Mouse (Mus musculus): ENCODE results near the gene Gm20605. TPM values are rescaled to one million over a fixed set of nuclear protein-coding genes. Genes with fewer than 3 reads are reported as not detected.

Gm20605 gene
- polyA plus RNA-seq, 1 experiment: 37.5 TPM

GRCm38 (mm10) chr5:137598100-137598826 is 30.7 kb upstream of the Gm20605 start:
- Histone ChIP-seq H3K27ac (ENCODE audit: insufficient read depth, low read depth, low read length) (no peak overlapping the region), H3K4me3 (ENCODE audit: insufficient read depth, low read length) (peak overlapping the region; percentile 75; the same call in 1 of the 2 replicates), H3K4me1 (ENCODE audit: control insufficient read depth, insufficient read depth, low read length) (peaks cover 20% of the 10 kb centered on the region)
- TF ChIP-seq CTCF (IDR thresholded peaks at IDR 0.05; ENCODE audit: low read depth, low read length) (no peak), POLR2A (IDR thresholded peaks at IDR 0.05; ENCODE audit: borderline replicate concordance, low read depth, low read length) (no peak)

- Histone ChIP-seq H3K4me3 (ENCODE audit: insufficient read depth, low read length) (peak overlapping the region; percentile 75), H3K4me1 (ENCODE audit: control insufficient read depth, insufficient read depth, low read length) (peaks cover 24% of the 10 kb centered on the region), H3K27ac (ENCODE audit: insufficient read depth, low read depth, low read length) (peak overlapping the region; percentile 32)
- TF ChIP-seq CTCF (IDR thresholded peaks at IDR 0.05; ENCODE audit: low read depth, low read length) (no peak), POLR2A (IDR thresholded peaks at IDR 0.05; ENCODE audit: borderline replicate concordance, low read depth, low read length) (no peak)
Measured at GRCm38 (mm10) chr5:137599600-137599999, 29.4 kb upstream of the Gm20605 start.

GRCm38 (mm10) chr5:137600281-137600618 is 28.7 kb upstream of the Gm20605 start:
- peaks cover 27% of the 10 kb centered on the region for H3K4me1 ChIP-seq (ENCODE audit: control insufficient read depth, insufficient read depth, low read length)
- H3K4me3 ChIP-seq (ENCODE audit: insufficient read depth, low read length): peak overlapping the region; percentile 75
- peak overlapping the region; percentile 32 for H3K27ac ChIP-seq (ENCODE audit: insufficient read depth, low read depth, low read length)
- TF ChIP-seq CTCF (IDR thresholded peaks at IDR 0.05; ENCODE audit: low read depth, low read length) (no peak), POLR2A (IDR thresholded peaks at IDR 0.05; ENCODE audit: borderline replicate concordance, low read depth, low read length) (no peak)

GRCm38 (mm10) chr5:137600619-137601364 is 28.2 kb upstream of the Gm20605 start, which contains the start of gene Mospd3:
TSS of gene Mospd3 (minus strand) at chr5:137601058.
- no peak for TF ChIP-seq POLR2A (IDR thresholded peaks at IDR 0.05; ENCODE audit: borderline replicate concordance, low read depth, low read length)
- no peak for TF ChIP-seq CTCF (IDR thresholded peaks at IDR 0.05; ENCODE audit: low read depth, low read length)
- Histone ChIP-seq H3K27ac (ENCODE audit: insufficient read depth, low read depth, low read length) (peak within 1 kb of the TSS; percentile 85), H3K4me3 (ENCODE audit: insufficient read depth, low read length) (peak within 1 kb of the TSS; percentile 75), H3K4me1 (ENCODE audit: control insufficient read depth, insufficient read depth, low read length) (peaks cover 27% of the 10 kb centered on the region)

- peaks cover 27% of the 10 kb centered on the region for H3K4me1 ChIP-seq (ENCODE audit: control insufficient read depth, insufficient read depth, low read length)
Measured at GRCm38 (mm10) chr5:137601365-137601729, 27.6 kb upstream of the Gm20605 start.

GRCm38 (mm10) chr5:137607860-137608653 is 20.9 kb upstream of the Gm20605 start:
- no peak overlapping the region for H3K4me3 ChIP-seq (ENCODE audit: insufficient read depth, low read length)
- H3K27ac ChIP-seq (ENCODE audit: insufficient read depth, low read depth, low read length): no peak overlapping the region
- peaks cover 15% of the 10 kb centered on the region for H3K4me1 ChIP-seq (ENCODE audit: control insufficient read depth, insufficient read depth, low read length)
- TF ChIP-seq CTCF (IDR thresholded peaks at IDR 0.05; ENCODE audit: low read depth, low read length) (no peak), POLR2A (IDR thresholded peaks at IDR 0.05; ENCODE audit: borderline replicate concordance, low read depth, low read length) (no peak)

More at GRCm38 (mm10) chr5:137601365-137601729, 27.6 kb upstream of the Gm20605 start:
- Histone ChIP-seq H3K4me3 (ENCODE audit: insufficient read depth, low read length) (peak overlapping the region; percentile 64), H3K27ac (ENCODE audit: insufficient read depth, low read depth, low read length) (peak overlapping the region; percentile 63)
- no peak for TF ChIP-seq POLR2A (IDR thresholded peaks at IDR 0.05; ENCODE audit: borderline replicate concordance, low read depth, low read length)

- Histone ChIP-seq H3K4me3 (ENCODE audit: insufficient read depth, low read length) (no peak overlapping the region), H3K27ac (ENCODE audit: insufficient read depth, low read depth, low read length) (no peak overlapping the region), H3K4me1 (ENCODE audit: control insufficient read depth, insufficient read depth, low read length) (peaks cover 12% of the 10 kb centered on the region)
- TF ChIP-seq POLR2A (IDR thresholded peaks at IDR 0.05; ENCODE audit: borderline replicate concordance, low read depth, low read length) (no peak), CTCF (IDR thresholded peaks at IDR 0.05; ENCODE audit: low read depth, low read length) (no peak)
Measured at GRCm38 (mm10) chr5:137608654-137609190, 20.3 kb upstream of the Gm20605 start.

GRCm38 (mm10) chr5:137609292-137609691 is 19.7 kb upstream of the Gm20605 start:
- Histone ChIP-seq H3K4me1 (ENCODE audit: control insufficient read depth, insufficient read depth, low read length) (peaks cover 9% of the 10 kb centered on the region), H3K4me3 (ENCODE audit: insufficient read depth, low read length) (no peak overlapping the region), H3K27ac (ENCODE audit: insufficient read depth, low read depth, low read length) (no peak overlapping the region)
- TF ChIP-seq CTCF (IDR thresholded peaks at IDR 0.05; ENCODE audit: low read depth, low read length) (no peak), POLR2A (IDR thresholded peaks at IDR 0.05; ENCODE audit: borderline replicate concordance, low read depth, low read length) (no peak)

- H3K4me3 ChIP-seq (ENCODE audit: insufficient read depth, low read length): no peak overlapping the region
- peaks cover 7% of the 10 kb centered on the region for H3K4me1 ChIP-seq (ENCODE audit: control insufficient read depth, insufficient read depth, low read length)
- H3K27ac ChIP-seq (ENCODE audit: insufficient read depth, low read depth, low read length): no peak overlapping the region
- TF ChIP-seq CTCF (IDR thresholded peaks at IDR 0.05; ENCODE audit: low read depth, low read length): no peak
Measured at GRCm38 (mm10) chr5:137610056-137610455, 18.9 kb upstream of the Gm20605 start.
